Mouse (Mus musculus) stomach, postnatal 0 days (tissue): ENCODE measurements at regions not wholly inside any gene's neighbourhood (a gene's known extent, or its start where the extent isn't known, plus 50 kb on each side); places are given as distances from the start of the nearest gene placed in this dataset.

Experiments
- ATAC-seq: fragments of 200-750 bp; cut with Nextera tagmentation; 2 replicates; pipeline ENCODE4 v1.8.0; 2017; ENCODE audit not compliant: low FRiP score, low TSS enrichment
- DNase-seq: peaks from one replicate; pipeline ENCODE4 v3.0.0-alpha.2; 2016; ENCODE audit warnings: low spot score
- H3K27ac ChIP-seq: fragments of 300-500 bp; sonication (generic); replicated peaks from 2 replicates; pipeline ENCODE4 v1.5.1; 2014; ENCODE audit warnings: mild to moderate bottlenecking, control low read depth
- H3K27me3 ChIP-seq: fragments of 300-500 bp; sonication (generic); 2 replicates; pipeline ENCODE4 v1.6.1; 2014; ENCODE audit warnings: low read length; ENCODE audit not compliant: control insufficient read depth, insufficient read depth
- H3K36me3 ChIP-seq: fragments of 300-500 bp; sonication (generic); 2 replicates; pipeline ENCODE4 v1.6.1; 2014; ENCODE audit warnings: low read length, mixed read lengths; ENCODE audit not compliant: control insufficient read depth, insufficient read depth
- H3K4me1 ChIP-seq: fragments of 300-500 bp; sonication (generic); replicated peaks from 2 replicates; pipeline ENCODE4 v1.6.1; 2014; ENCODE audit warnings: antibody characterized with exemption; ENCODE audit not compliant: control insufficient read depth, insufficient read depth
- H3K4me2 ChIP-seq: fragments of 300-500 bp; sonication (generic); replicated peaks from 2 replicates; pipeline ENCODE4 v1.6.1; 2014; ENCODE audit warnings: low read depth, mild to moderate bottlenecking, control low read depth, moderate library complexity
- H3K4me3 ChIP-seq: fragments of 300-500 bp; sonication (generic); 2 replicates; pipeline ENCODE4 v1.5.1; 2014; ENCODE audit warnings: low read depth, low read length, control low read depth
- H3K9ac ChIP-seq: fragments of 300-500 bp; sonication (generic); 2 replicates; pipeline ENCODE4 v1.6.1; 2014; ENCODE audit warnings: mild to moderate bottlenecking, low read length, control low read depth, mixed read lengths
- H3K9me3 ChIP-seq: fragments of 300-500 bp; sonication (generic); 2 replicates; pipeline ENCODE4 v1.6.1; 2016; ENCODE audit warnings: low read length; ENCODE audit not compliant: control insufficient read depth
- CTCF ChIP-seq: IDR thresholded peaks from 2 replicates; pipeline ENCODE4 v1.5.1; 2016; ENCODE audit warnings: antibody characterized with exemption, low read depth, mild to moderate bottlenecking, moderate library complexity
- EP300 ChIP-seq: optimal IDR thresholded peaks from 2 replicates; pipeline ENCODE3; 2016; ENCODE audit warnings: antibody characterized with exemption
- WGBS: fragments of 180-500 bp; shearing (Covaris S2); extraction: QIAGEN DNeasy Blood & Tissue Kit; methylation state at CpG from one replicate; pipeline ENCODE4 v1.1.7; 2014; 5-methylcytosine and 5-hydroxymethylcytosine counted together

DNA sequence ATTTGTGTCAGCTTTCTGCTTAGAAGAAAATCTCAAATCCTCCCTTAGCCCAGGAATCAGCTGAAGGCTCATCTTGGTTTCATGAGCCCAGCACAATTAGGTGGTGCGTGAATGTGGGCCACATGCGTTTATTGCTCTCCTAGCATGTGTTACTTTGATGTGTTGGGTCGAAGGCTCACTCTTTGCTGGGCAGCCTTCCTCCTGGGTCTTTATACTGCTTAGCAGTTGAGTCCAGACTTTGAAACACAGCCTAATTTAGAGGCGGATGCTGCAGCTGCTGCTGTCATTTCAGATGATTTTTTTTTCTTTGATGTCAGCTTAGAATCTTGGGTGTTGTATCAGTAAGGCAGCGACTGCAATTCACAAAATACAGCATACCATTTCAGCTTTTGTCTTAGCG, 315.2 kb upstream of the Zic1 start:
- Histone ChIP-seq H3K4me3 (no peak overlapping the region), H3K9me3 (no peaks in the 10 kb centered on the region), H3K27me3 (no peaks in the 10 kb centered on the region), H3K4me2 (no peak overlapping the region), H3K36me3 (no peaks in the 10 kb centered on the region), H3K4me1 (no peaks in the 10 kb centered on the region), H3K27ac (no peak overlapping the region), H3K9ac (no peak overlapping the region)
- TF ChIP-seq CTCF, result no peak
- TF ChIP-seq EP300, result no peak
- no peak for ATAC-seq
- WGBS, result 75% methylated on average over 6 of the region's 6 CpGs
- no peak for DNase-seq

DNA sequence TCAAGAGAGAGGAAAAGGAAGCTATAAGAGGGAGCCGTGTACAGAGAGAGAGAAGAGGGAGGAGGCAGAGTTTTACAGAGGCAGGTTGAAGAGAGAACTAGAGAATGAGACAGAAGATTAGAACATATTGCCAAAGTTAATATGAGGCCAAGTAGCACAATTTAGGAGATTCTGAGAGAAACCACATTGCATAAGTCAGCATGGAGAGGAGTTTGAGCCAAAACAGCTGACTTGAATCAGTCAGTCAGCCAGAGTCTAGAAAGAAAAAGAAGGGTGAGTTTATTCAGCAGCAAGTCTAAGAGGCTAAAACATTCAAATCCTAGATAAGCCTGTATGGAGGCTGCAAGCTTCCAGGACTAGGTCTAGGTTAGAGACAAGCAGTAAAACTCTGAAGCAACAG, 301.1 kb upstream of the Zic1 start:
- Histone ChIP-seq H3K9me3 (no peaks in the 10 kb centered on the region), H3K36me3 (no peaks in the 10 kb centered on the region), H3K9ac (no peak overlapping the region), H3K27me3 (no peaks in the 10 kb centered on the region), H3K4me1 (no peaks in the 10 kb centered on the region), H3K27ac (no peak overlapping the region), H3K4me3 (no peak overlapping the region), H3K4me2 (no peak overlapping the region)
- DNase-seq (no peak), ATAC-seq (no peak)
- TF ChIP-seq CTCF (no peak), EP300 (no peak)
- WGBS, result 42% methylated on average over 1 of the region's 1 CpGs

DNA sequence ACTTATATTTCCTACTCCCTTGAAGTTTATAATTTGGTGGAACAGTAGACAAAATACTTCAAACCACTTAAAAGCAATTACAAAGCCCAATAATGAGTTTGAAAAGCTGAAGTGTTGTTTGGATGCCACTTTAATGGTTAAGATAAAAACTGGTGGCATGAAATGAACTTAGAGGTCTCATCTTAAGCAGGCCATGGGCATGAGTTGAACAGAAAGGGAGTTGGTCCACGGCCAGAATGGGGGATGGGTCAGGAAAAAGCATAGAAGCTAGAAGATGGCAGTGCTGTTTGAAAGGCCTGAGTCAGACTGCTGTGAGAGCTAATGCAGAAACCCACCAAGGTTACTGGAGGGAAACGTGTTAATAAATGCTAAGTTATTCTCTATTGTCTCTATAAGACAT, 294.5 kb upstream of the Zic1 start:
- H3K4me3 ChIP-seq, result no peak overlapping the region
- TF ChIP-seq EP300 (no peak), CTCF (no peak)
- H3K9ac ChIP-seq, result no peak overlapping the region
- WGBS, result 64% methylated on average over 2 of the region's 2 CpGs
- DNase-seq (no peak), ATAC-seq (no peak)
- no peaks in the 10 kb centered on the region for H3K27me3 ChIP-seq
- H3K27ac ChIP-seq, result no peak overlapping the region
- H3K4me2 ChIP-seq, result no peak overlapping the region
- no peaks in the 10 kb centered on the region for H3K4me1 ChIP-seq
- H3K9me3 ChIP-seq, result no peaks in the 10 kb centered on the region
- no peaks in the 10 kb centered on the region for H3K36me3 ChIP-seq

DNA sequence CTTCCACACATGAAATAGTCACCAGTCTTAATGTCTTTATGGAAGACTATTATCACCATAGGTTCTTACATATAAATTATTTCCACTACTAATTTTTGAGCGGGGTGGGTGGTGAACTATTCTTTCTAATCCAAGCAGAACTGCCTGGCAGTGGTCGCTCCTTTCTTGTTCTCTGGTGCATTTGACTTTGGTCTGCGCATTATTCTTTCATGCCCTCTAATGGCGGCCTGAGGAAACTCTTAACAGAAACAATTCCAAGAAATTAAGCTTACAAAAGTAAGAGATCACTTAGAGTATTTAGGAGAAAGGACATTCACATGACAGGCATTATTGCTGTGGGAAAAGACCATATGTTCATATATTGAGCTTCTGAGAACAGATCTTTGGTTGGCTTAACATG, 288.5 kb upstream of the Zic1 start:
- DNase-seq, result no peak
- Histone ChIP-seq H3K36me3 (no peaks in the 10 kb centered on the region), H3K27ac (no peak overlapping the region), H3K9ac (no peak overlapping the region), H3K9me3 (no peaks in the 10 kb centered on the region), H3K27me3 (no peaks in the 10 kb centered on the region), H3K4me2 (no peak overlapping the region), H3K4me1 (no peaks in the 10 kb centered on the region), H3K4me3 (no peak overlapping the region)
- TF ChIP-seq CTCF (peak; percentile 47), EP300 (no peak)
- WGBS, result 37% methylated on average over 4 of the region's 4 CpGs
- ATAC-seq, result no peak

DNA sequence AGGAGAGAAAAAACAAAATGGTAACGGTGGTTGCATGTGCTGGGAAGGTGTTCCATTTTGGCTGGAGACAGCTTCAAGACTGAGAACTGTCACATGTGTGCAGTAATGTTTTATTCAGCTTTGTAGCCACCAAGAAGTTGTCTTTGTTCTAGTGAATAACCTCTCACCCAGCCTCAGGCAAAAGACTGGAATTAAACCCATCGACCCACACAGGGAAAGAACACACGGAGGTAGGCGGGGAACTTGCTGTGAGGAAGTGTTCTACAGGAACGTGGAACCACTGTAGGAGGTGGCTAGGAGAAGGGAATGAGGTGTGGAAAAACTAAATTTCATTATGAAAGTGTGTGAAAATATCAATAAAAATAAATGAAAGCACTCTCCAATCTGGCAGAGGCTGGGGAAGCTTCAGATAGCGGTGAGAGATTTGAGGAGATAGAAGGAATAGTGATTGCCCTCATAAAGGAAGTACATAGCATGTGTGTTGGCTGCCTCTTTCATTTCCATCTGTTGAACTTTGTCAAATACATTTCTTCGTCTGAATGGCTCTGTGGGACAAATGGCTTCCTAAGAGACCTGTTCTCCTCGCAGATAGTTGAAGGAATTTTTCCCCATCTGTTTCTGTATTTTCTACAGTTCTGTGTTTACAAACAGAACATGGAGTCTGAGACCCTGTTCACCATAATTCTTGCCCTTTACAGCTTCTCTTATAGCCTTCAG, 286.9 kb upstream of the Zic1 start:
- no peak overlapping the region for H3K9ac ChIP-seq
- DNase-seq, result no peak
- no peaks in the 10 kb centered on the region for H3K36me3 ChIP-seq
- no peak for TF ChIP-seq CTCF
- no peak for TF ChIP-seq EP300
- no peak for ATAC-seq
- H3K9me3 ChIP-seq, result no peaks in the 10 kb centered on the region
- WGBS, result 65% methylated on average over 8 of the region's 8 CpGs
- H3K4me1 ChIP-seq, result no peaks in the 10 kb centered on the region
- no peak overlapping the region for H3K4me2 ChIP-seq
- H3K27me3 ChIP-seq, result no peaks in the 10 kb centered on the region
- no peak overlapping the region for H3K27ac ChIP-seq
- H3K4me3 ChIP-seq, result no peak overlapping the region

DNA sequence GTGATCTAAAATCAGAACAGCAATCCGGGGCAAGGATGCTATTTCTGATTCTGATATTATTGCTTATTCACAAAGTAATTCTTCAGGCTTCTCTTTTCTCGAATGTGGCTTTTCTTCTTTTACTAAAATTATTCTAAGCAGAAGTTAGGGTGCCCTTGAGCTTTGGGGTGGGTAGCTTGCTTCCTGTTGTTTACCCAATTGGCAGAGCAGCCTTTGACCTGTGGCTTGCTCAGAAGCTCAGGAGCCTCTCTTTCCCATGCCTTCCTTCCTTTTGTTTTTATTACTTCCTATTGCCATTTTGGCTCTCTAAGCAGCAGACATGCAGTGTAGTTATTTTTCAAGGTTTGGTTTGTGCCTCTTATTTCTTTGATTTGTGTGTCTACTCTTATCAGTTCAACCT, 244.8 kb upstream of the Zic1 start:
- Histone ChIP-seq H3K9ac (no peak overlapping the region), H3K27me3 (no peaks in the 10 kb centered on the region), H3K27ac (no peak overlapping the region), H3K4me1 (no peaks in the 10 kb centered on the region), H3K36me3 (no peaks in the 10 kb centered on the region), H3K9me3 (no peaks in the 10 kb centered on the region), H3K4me2 (no peak overlapping the region), H3K4me3 (no peak overlapping the region)
- 71% methylated on average over 2 of the region's 2 CpGs for WGBS
- TF ChIP-seq EP300, result no peak
- TF ChIP-seq CTCF, result no peak
- DNase-seq, result no peak
- ATAC-seq, result no peak
